Mouse (Mus musculus): Measurements from ENCODE around the gene Scn5a.

The Scn5a gene

DNA sequence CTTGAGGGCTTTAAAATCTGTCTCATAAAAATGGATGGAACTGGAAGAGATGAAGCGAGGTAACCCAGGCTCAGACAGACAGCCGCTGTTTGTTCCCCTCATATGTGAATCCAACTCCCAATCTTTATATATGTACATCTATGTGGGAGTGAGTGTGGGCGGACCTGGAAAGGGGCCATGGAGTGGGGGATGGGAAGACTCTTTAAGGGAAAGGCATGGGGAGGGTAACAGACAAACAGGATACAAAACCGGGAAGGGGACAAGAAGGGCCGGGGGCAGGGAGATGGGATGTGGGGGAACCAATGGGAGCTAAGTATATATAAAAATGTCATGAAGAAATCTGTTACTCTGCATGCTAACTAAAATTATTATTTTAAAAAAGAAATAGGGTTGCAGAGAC lies 81.9 kb downstream of the Scn5a start:
- no peak overlapping the region for H3K4me3 ChIP-seq (replicated peaks; ENCODE audit: low read length)
- H3K27me3 ChIP-seq (ENCODE audit: insufficient read depth, low read length): peaks cover 36% of the 10 kb centered on the region
- H3K4me1 ChIP-seq (replicated peaks; ENCODE audit: low read depth, low read length): peaks cover 20% of the 10 kb centered on the region
- TF ChIP-seq CTCF (conservative IDR thresholded peaks at IDR 0.05; ENCODE audit: low read length): no peak
- TF ChIP-seq NANOG (IDR thresholded peaks at IDR 0.05; ENCODE audit: borderline replicate concordance, low read length): no peak
- TF ChIP-seq POU5F1 (IDR thresholded peaks at IDR 0.05; ENCODE audit: borderline replicate concordance, low read length): no peak
- H3K36me3 ChIP-seq (ENCODE audit: insufficient read depth, low read length): no peaks in the 10 kb centered on the region
- no peaks in the 10 kb centered on the region; the same call in 1 of the 2 replicates for H3K9me3 ChIP-seq (ENCODE audit: low read length)

GRCm38 (mm10) chr9:119496354-119496753 lies 82.5 kb downstream of the Scn5a start:
- TF ChIP-seq NANOG (IDR thresholded peaks at IDR 0.05; ENCODE audit: borderline replicate concordance, low read length) (no peak), POU5F1 (IDR thresholded peaks at IDR 0.05; ENCODE audit: borderline replicate concordance, low read length) (no peak), CTCF (conservative IDR thresholded peaks at IDR 0.05; ENCODE audit: low read length) (no peak)
- Histone ChIP-seq H3K4me3 (replicated peaks; ENCODE audit: low read length) (no peak overlapping the region), H3K4me1 (replicated peaks; ENCODE audit: low read depth, low read length) (peaks cover 18% of the 10 kb centered on the region), H3K27me3 (ENCODE audit: insufficient read depth, low read length) (peaks cover 33% of the 10 kb centered on the region), H3K36me3 (ENCODE audit: insufficient read depth, low read length) (no peaks in the 10 kb centered on the region), H3K9me3 (ENCODE audit: low read length) (no peaks in the 10 kb centered on the region; the same call in 1 of the 2 replicates)

GRCm38 (mm10) chr9:119484868-119485267 lies 93.9 kb downstream of the Scn5a start:
- H3K27me3 ChIP-seq (ENCODE audit: insufficient read depth, low read length): peaks cover 25% of the 10 kb centered on the region
- H3K4me1 ChIP-seq (replicated peaks; ENCODE audit: low read depth, low read length): peaks cover 34% of the 10 kb centered on the region
- no peak for TF ChIP-seq POU5F1 (IDR thresholded peaks at IDR 0.05; ENCODE audit: borderline replicate concordance, low read length)
- no peak for TF ChIP-seq NANOG (IDR thresholded peaks at IDR 0.05; ENCODE audit: borderline replicate concordance, low read length)
- H3K4me3 ChIP-seq (replicated peaks; ENCODE audit: low read length): 0 out of 2 replicates have a peak overlapping the region, but pooled peaks have one; percentile 35
- peaks cover 3% of the 10 kb centered on the region for H3K9me3 ChIP-seq (ENCODE audit: low read length)
- no peaks in the 10 kb centered on the region for H3K36me3 ChIP-seq (ENCODE audit: insufficient read depth, low read length)

- Histone ChIP-seq H3K4me1 (replicated peaks; ENCODE audit: low read depth, low read length) (peaks cover 34% of the 10 kb centered on the region), H3K9me3 (ENCODE audit: low read length) (no peaks in the 10 kb centered on the region), H3K4me3 (replicated peaks; ENCODE audit: low read length) (peak overlapping the region; percentile 35; the same call in 1 of the 2 replicates), H3K36me3 (ENCODE audit: insufficient read depth, low read length) (no peaks in the 10 kb centered on the region), H3K27me3 (ENCODE audit: insufficient read depth, low read length) (peaks cover 25% of the 10 kb centered on the region)
- no peak for TF ChIP-seq CTCF (conservative IDR thresholded peaks at IDR 0.05; ENCODE audit: low read length)
- TF ChIP-seq NANOG (IDR thresholded peaks at IDR 0.05; ENCODE audit: borderline replicate concordance, low read length): no peak
- no peak for TF ChIP-seq POU5F1 (IDR thresholded peaks at IDR 0.05; ENCODE audit: borderline replicate concordance, low read length)
These were observed 94.4 kb downstream of the Scn5a start for GRCm38 (mm10) chr9:119484420-119484819.

- Histone ChIP-seq H3K4me1 (replicated peaks; ENCODE audit: low read depth, low read length) (peaks cover 34% of the 10 kb centered on the region), H3K27me3 (ENCODE audit: insufficient read depth, low read length) (peaks cover 25% of the 10 kb centered on the region), H3K4me3 (replicated peaks; ENCODE audit: low read length) (peak overlapping the region; percentile 35), H3K36me3 (ENCODE audit: insufficient read depth, low read length) (no peaks in the 10 kb centered on the region), H3K9me3 (ENCODE audit: low read length) (no peaks in the 10 kb centered on the region)
- TF ChIP-seq NANOG (IDR thresholded peaks at IDR 0.05; ENCODE audit: borderline replicate concordance, low read length) (no peak), POU5F1 (IDR thresholded peaks at IDR 0.05; ENCODE audit: borderline replicate concordance, low read length) (no peak), CTCF (conservative IDR thresholded peaks at IDR 0.05; ENCODE audit: low read length) (no peak)
These were observed 95.1 kb downstream of the Scn5a start for GRCm38 (mm10) chr9:119483554-119484353.

DNA sequence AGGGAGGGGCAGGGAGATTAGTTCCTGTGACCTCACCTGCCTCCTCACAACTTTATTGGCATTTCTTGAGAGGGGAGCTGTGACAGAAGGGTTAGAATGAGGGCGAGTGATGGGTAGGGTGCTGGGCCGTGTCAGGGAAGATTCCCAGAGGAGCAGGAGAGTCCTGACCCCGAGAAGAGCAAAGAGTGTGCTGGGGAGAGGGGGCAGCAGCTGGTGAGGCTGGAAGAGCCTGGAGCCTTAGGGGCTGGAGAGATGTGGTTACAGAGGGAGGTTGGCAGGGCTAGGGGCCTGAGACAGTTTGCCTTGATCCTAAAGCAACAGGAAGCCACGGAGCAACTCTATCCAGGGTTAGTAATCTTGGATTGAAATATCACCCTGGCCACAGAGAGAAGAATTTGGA lies 97.2 kb downstream of the Scn5a start:
- H3K27me3 ChIP-seq (ENCODE audit: insufficient read depth, low read length): peaks cover 30% of the 10 kb centered on the region
- peaks cover 36% of the 10 kb centered on the region for H3K4me1 ChIP-seq (replicated peaks; ENCODE audit: low read depth, low read length)
- no peaks in the 10 kb centered on the region for H3K9me3 ChIP-seq (ENCODE audit: low read length)
- TF ChIP-seq POU5F1 (IDR thresholded peaks at IDR 0.05; ENCODE audit: borderline replicate concordance, low read length): no peak
- no peak for TF ChIP-seq NANOG (IDR thresholded peaks at IDR 0.05; ENCODE audit: borderline replicate concordance, low read length)
- no peak for TF ChIP-seq CTCF (conservative IDR thresholded peaks at IDR 0.05; ENCODE audit: low read length)
- no peak overlapping the region for H3K4me3 ChIP-seq (replicated peaks; ENCODE audit: low read length)
- H3K36me3 ChIP-seq (ENCODE audit: insufficient read depth, low read length): no peaks in the 10 kb centered on the region

DNA sequence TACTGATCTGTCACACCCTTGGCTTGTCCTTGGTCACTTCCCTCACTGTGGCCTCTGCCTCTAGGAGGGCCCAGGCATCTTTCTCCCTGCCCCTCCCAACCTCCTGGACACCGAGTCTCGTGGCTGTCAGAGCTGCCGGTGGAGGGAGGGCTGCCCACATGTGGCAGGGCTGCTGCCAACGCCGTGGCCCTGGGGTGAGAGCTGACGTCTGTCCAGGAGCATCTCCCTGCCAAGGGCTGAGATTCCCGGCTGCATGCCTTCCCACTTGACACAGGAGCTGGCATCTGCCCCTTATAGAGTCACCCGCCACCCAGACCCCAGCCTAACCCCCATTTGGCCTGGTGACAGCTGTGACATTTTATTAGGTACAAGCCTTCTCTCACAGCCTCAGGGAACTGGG lies 99.5 kb downstream of the Scn5a start:
- no peak for TF ChIP-seq POU5F1 (IDR thresholded peaks at IDR 0.05; ENCODE audit: borderline replicate concordance, low read length)
- TF ChIP-seq CTCF (conservative IDR thresholded peaks at IDR 0.05; ENCODE audit: low read length): no peak
- no peak for TF ChIP-seq NANOG (IDR thresholded peaks at IDR 0.05; ENCODE audit: borderline replicate concordance, low read length)

GRCm38 (mm10) chr9:119478345-119478744 lies 100.5 kb downstream of the Scn5a start:
- H3K4me1 ChIP-seq (replicated peaks; ENCODE audit: low read depth, low read length): peaks cover 10% of the 10 kb centered on the region
- peaks cover 21% of the 10 kb centered on the region for H3K27me3 ChIP-seq (ENCODE audit: insufficient read depth, low read length)
- H3K9me3 ChIP-seq (ENCODE audit: low read length): no peaks in the 10 kb centered on the region
- H3K36me3 ChIP-seq (ENCODE audit: insufficient read depth, low read length): no peaks in the 10 kb centered on the region
- no peak for TF ChIP-seq POU5F1 (IDR thresholded peaks at IDR 0.05; ENCODE audit: borderline replicate concordance, low read length)
- no peak for TF ChIP-seq CTCF (conservative IDR thresholded peaks at IDR 0.05; ENCODE audit: low read length)
- no peak for TF ChIP-seq NANOG (IDR thresholded peaks at IDR 0.05; ENCODE audit: borderline replicate concordance, low read length)
- no peak overlapping the region for H3K4me3 ChIP-seq (replicated peaks; ENCODE audit: low read length)

More for the DNA sequence above, 99.5 kb downstream of the Scn5a start:
- Histone ChIP-seq H3K4me3 (replicated peaks; ENCODE audit: low read length) (no peak overlapping the region), H3K9me3 (ENCODE audit: low read length) (no peaks in the 10 kb centered on the region), H3K27me3 (ENCODE audit: insufficient read depth, low read length) (peaks cover 22% of the 10 kb centered on the region), H3K36me3 (ENCODE audit: insufficient read depth, low read length) (no peaks in the 10 kb centered on the region), H3K4me1 (replicated peaks; ENCODE audit: low read depth, low read length) (peaks cover 20% of the 10 kb centered on the region)
